In genomic region chr2:100259136-100259853, GRCm38 (mm10) we compare ENCODE assay signal across 22 mouse cellular contexts.
DNase-seq lines count a peak whose midpoint lies in the region; ATAC-seq lines count a peak whose summit lies in the region.
"Had no signal": no experiment of that assay in that cellular context is flagged by ENCODE, and none has a peak within 500 bp of the region (broad histone marks: within the 10 kb centered on the region; RNA-seq: fewer than 3 reads in every experiment).

No protein-coding gene starts in this region.

- no peaks in the 10 kb centered on the region for H3K36me3 ChIP-seq in hindbrain, embryonic 11.5 days (ENCODE audit: control insufficient read depth, insufficient read depth, low read length)
- no peaks in the 10 kb centered on the region for H3K36me3 ChIP-seq in hindbrain, embryonic 16.5 days (ENCODE audit: control insufficient read depth, insufficient read depth, low read length)
- no peaks in the 10 kb centered on the region for H3K36me3 ChIP-seq in midbrain, embryonic 12.5 days
- H3K36me3 ChIP-seq in midbrain, embryonic 16.5 days (ENCODE audit: control insufficient read depth, insufficient read depth, low read length) = no peaks in the 10 kb centered on the region
- H3K36me3 ChIP-seq in neural tube, embryonic 12.5 days = no peaks in the 10 kb centered on the region
- H3K36me3 ChIP-seq in hindbrain, embryonic 15.5 days = no peaks in the 10 kb centered on the region
- H3K36me3 ChIP-seq: embryonic facial prominence, embryonic 10.5 days; heart, embryonic 15.5 days had no signal

- no peak overlapping the region for H3K27ac ChIP-seq in hindbrain, embryonic 11.5 days (ENCODE audit: low read depth, low read length)
- H3K27ac ChIP-seq in hindbrain, embryonic 16.5 days (ENCODE audit: low read depth, low read length) = no peak overlapping the region
- no peak overlapping the region for H3K27ac ChIP-seq in midbrain, embryonic 12.5 days (replicated peaks)
- no peak overlapping the region for H3K27ac ChIP-seq in midbrain, embryonic 16.5 days (ENCODE audit: low read length)
- no peak overlapping the region for H3K27ac ChIP-seq in neural tube, embryonic 12.5 days
- H3K27ac ChIP-seq in hindbrain, embryonic 15.5 days (replicated peaks) = no peak overlapping the region
- H3K27ac ChIP-seq: embryonic facial prominence, embryonic 10.5 days; heart, adult 2 months; heart, embryonic 15.5 days had no signal

- 69% methylated on average over 1 of the region's 1 CpGs for WGBS in hindbrain, embryonic 11.5 days
- 51% methylated on average over 1 of the region's 1 CpGs for WGBS in hindbrain, embryonic 16.5 days
- WGBS in midbrain, embryonic 12.5 days = 69% methylated on average over 1 of the region's 1 CpGs
- 55% methylated on average over 1 of the region's 1 CpGs for WGBS in midbrain, embryonic 16.5 days
- 50% methylated on average over 1 of the region's 1 CpGs for WGBS in neural tube, embryonic 12.5 days
- WGBS in hindbrain, embryonic 15.5 days = 54% methylated on average over 1 of the region's 1 CpGs

- H3K4me2 ChIP-seq in hindbrain, embryonic 11.5 days (replicated peaks; ENCODE audit: low read depth, low read length) = no peak overlapping the region
- H3K4me2 ChIP-seq in hindbrain, embryonic 16.5 days (ENCODE audit: low read length) = no peak overlapping the region
- no peak overlapping the region for H3K4me2 ChIP-seq in midbrain, embryonic 12.5 days (replicated peaks)
- no peak overlapping the region for H3K4me2 ChIP-seq in midbrain, embryonic 16.5 days (ENCODE audit: low read length)
- no peak overlapping the region for H3K4me2 ChIP-seq in neural tube, embryonic 12.5 days (replicated peaks)
- no peak overlapping the region for H3K4me2 ChIP-seq in hindbrain, embryonic 15.5 days
- H3K4me2 ChIP-seq: heart, embryonic 11.5 days; heart, embryonic 15.5 days had no signal

- H3K9ac ChIP-seq in hindbrain, embryonic 11.5 days (ENCODE audit: low read depth, low read length) = no peak overlapping the region
- no peak overlapping the region for H3K9ac ChIP-seq in hindbrain, embryonic 16.5 days (ENCODE audit: low read depth, low read length)
- no peak overlapping the region for H3K9ac ChIP-seq in midbrain, embryonic 12.5 days (replicated peaks)
- H3K9ac ChIP-seq in midbrain, embryonic 16.5 days (ENCODE audit: low read depth, low read length) = no peak overlapping the region
- H3K9ac ChIP-seq in neural tube, embryonic 12.5 days = no peak overlapping the region
- H3K9ac ChIP-seq in hindbrain, embryonic 15.5 days = no peak overlapping the region
- H3K9ac ChIP-seq: heart, embryonic 15.5 days had no signal

- H3K4me3 ChIP-seq in hindbrain, embryonic 11.5 days (ENCODE audit: low read depth, low read length) = no peak overlapping the region
- H3K4me3 ChIP-seq in hindbrain, embryonic 16.5 days (ENCODE audit: low read length) = no peak overlapping the region
- no peak overlapping the region for H3K4me3 ChIP-seq in midbrain, embryonic 12.5 days
- no peak overlapping the region for H3K4me3 ChIP-seq in midbrain, embryonic 16.5 days (ENCODE audit: low read depth, low read length)
- no peak overlapping the region for H3K4me3 ChIP-seq in neural tube, embryonic 12.5 days
- H3K4me3 ChIP-seq in hindbrain, embryonic 15.5 days = no peak overlapping the region
- H3K4me3 ChIP-seq: embryonic facial prominence, embryonic 10.5 days; heart, adult 2 months; heart, embryonic 15.5 days had no signal

- H3K9me3 ChIP-seq in hindbrain, embryonic 11.5 days (ENCODE audit: control insufficient read depth, low read length) = no peaks in the 10 kb centered on the region
- no peaks in the 10 kb centered on the region for H3K9me3 ChIP-seq in hindbrain, embryonic 16.5 days (ENCODE audit: control insufficient read depth, low read length)
- H3K9me3 ChIP-seq in midbrain, embryonic 12.5 days = no peaks in the 10 kb centered on the region
- H3K9me3 ChIP-seq in midbrain, embryonic 16.5 days (replicated peaks; ENCODE audit: control insufficient read depth, low read length, poor library complexity, severe bottlenecking) = no peaks in the 10 kb centered on the region
- H3K9me3 ChIP-seq in neural tube, embryonic 12.5 days = no peaks in the 10 kb centered on the region
- H3K9me3 ChIP-seq in hindbrain, embryonic 15.5 days = no peaks in the 10 kb centered on the region
- H3K9me3 ChIP-seq: embryonic facial prominence, embryonic 10.5 days; heart, embryonic 15.5 days had no signal

- peak; percentile 14 for DNase-seq in hindbrain, embryonic 11.5 days (ENCODE audit: low spot score)
- DNase-seq in neural tube, embryonic 10.5 days (ENCODE audit: extremely low spot score, low spot score) = no peak
- DNase-seq in embryo, embryonic 10.5 days (ENCODE audit: low spot score) = no peak
- DNase-seq: adrenal gland, postnatal 14 days; cerebellum, adult 18-20 months; cerebellum, adult 9-11 months; cerebellum, postnatal 36 days; gastrocnemius, postnatal 14 days; heart, adult 2 months; heart, postnatal 14 days had no signal

- no peaks in the 10 kb centered on the region for H3K27me3 ChIP-seq in hindbrain, embryonic 11.5 days (ENCODE audit: control insufficient read depth, insufficient read depth, low read length)
- H3K27me3 ChIP-seq in hindbrain, embryonic 16.5 days (replicated peaks; ENCODE audit: control insufficient read depth, insufficient read depth, low read length) = no peaks in the 10 kb centered on the region
- no peaks in the 10 kb centered on the region for H3K27me3 ChIP-seq in midbrain, embryonic 12.5 days
- no peaks in the 10 kb centered on the region for H3K27me3 ChIP-seq in midbrain, embryonic 16.5 days (ENCODE audit: control insufficient read depth, insufficient read depth, low read depth, low read length)
- H3K27me3 ChIP-seq in neural tube, embryonic 12.5 days (replicated peaks) = no peaks in the 10 kb centered on the region
- no peaks in the 10 kb centered on the region for H3K27me3 ChIP-seq in hindbrain, embryonic 15.5 days
- H3K27me3 ChIP-seq: CH12.LX; heart, embryonic 15.5 days; Patski had no signal

- peak; percentile 88 for ATAC-seq in hindbrain, embryonic 11.5 days (ENCODE audit: low FRiP score)
- ATAC-seq in hindbrain, embryonic 16.5 days = no peak
- peak; percentile 84 for ATAC-seq in midbrain, embryonic 12.5 days (ENCODE audit: low FRiP score, low read depth)
- no peak; the same call in 1 of the 2 replicates for ATAC-seq in midbrain, embryonic 16.5 days
- peak; percentile 82 for ATAC-seq in neural tube, embryonic 12.5 days (ENCODE audit: low FRiP score, low read depth)
- peak; percentile 48; the same call in 1 of the 2 replicates for ATAC-seq in hindbrain, embryonic 15.5 days (ENCODE audit: low FRiP score, low read depth)
- ATAC-seq: activated CD4-positive, CD25-positive, alpha-beta regulatory T cell, adult 4 months; forebrain, embryonic 16.5 days; Patski had no signal

- H3K4me1 ChIP-seq in hindbrain, embryonic 11.5 days (replicated peaks; ENCODE audit: control insufficient read depth, insufficient read depth, low read length) = no peaks in the 10 kb centered on the region
- H3K4me1 ChIP-seq in hindbrain, embryonic 16.5 days (ENCODE audit: control insufficient read depth, insufficient read depth, low read depth, low read length) = no peaks in the 10 kb centered on the region
- no peaks in the 10 kb centered on the region for H3K4me1 ChIP-seq in midbrain, embryonic 12.5 days
- no peaks in the 10 kb centered on the region for H3K4me1 ChIP-seq in midbrain, embryonic 16.5 days (ENCODE audit: control insufficient read depth, insufficient read depth, low read length)
- H3K4me1 ChIP-seq in neural tube, embryonic 12.5 days = no peaks in the 10 kb centered on the region
- no peaks in the 10 kb centered on the region for H3K4me1 ChIP-seq in hindbrain, embryonic 15.5 days (replicated peaks)
- H3K4me1 ChIP-seq: embryonic facial prominence, embryonic 10.5 days; heart, embryonic 15.5 days had no signal

Comparison
In these comparisons a context has a peak if more than half of its experiments do, and no peak if none do; other contexts are left out.
1. ATAC-seq: peak in hindbrain, embryonic 11.5 days (single experiment), midbrain, embryonic 12.5 days (single experiment), neural tube, embryonic 12.5 days (single experiment) and hindbrain, embryonic 15.5 days (single experiment); none in hindbrain, embryonic 16.5 days (single experiment) and midbrain, embryonic 16.5 days (single experiment).